Comparison of ENCODE assay signal across 25 mouse cellular contexts in genomic region chr6:99538194-99538941, GRCm38 (mm10). TPM values are rescaled to one million over a fixed set of nuclear protein-coding genes. Genes with fewer than 3 reads are reported as not detected.
DNase-seq lines count a peak whose midpoint lies in the region; ATAC-seq and TF ChIP-seq lines count a peak whose summit lies in the region.
"Had no signal": no experiment of that assay in that cellular context is flagged by ENCODE, and none has a peak within 500 bp of the region (broad histone marks: within the 10 kb centered on the region; RNA-seq: fewer than 3 reads in every experiment).

No protein-coding gene starts in this region.

- H3K27me3 ChIP-seq in lung, embryonic 14.5 days (ENCODE audit: insufficient read depth, low read length) = no peaks in the 10 kb centered on the region
- H3K27me3 ChIP-seq in stomach, embryonic 14.5 days (ENCODE audit: control insufficient read depth, insufficient read depth, low read length) = no peaks in the 10 kb centered on the region
- no peaks in the 10 kb centered on the region for H3K27me3 ChIP-seq in stomach, postnatal 0 days (ENCODE audit: control insufficient read depth, insufficient read depth, low read length)
- H3K27me3 ChIP-seq: CH12.LX; embryonic facial prominence, embryonic 15.5 days; heart, embryonic 12.5 days; hindbrain, embryonic 15.5 days; Patski had no signal

- peaks cover 11% of the 10 kb centered on the region; the same call in 1 of the 2 replicates for H3K4me1 ChIP-seq in lung, embryonic 14.5 days (ENCODE audit: insufficient read depth)
- H3K4me1 ChIP-seq in stomach, embryonic 14.5 days (ENCODE audit: control insufficient read depth, insufficient read depth, low read length) = peaks cover 3% of the 10 kb centered on the region; the same call in 1 of the 2 replicates
- H3K4me1 ChIP-seq in stomach, postnatal 0 days (replicated peaks; ENCODE audit: control insufficient read depth, insufficient read depth) = no peaks in the 10 kb centered on the region
- H3K4me1 ChIP-seq: forebrain, embryonic 10.5 days; heart, embryonic 12.5 days; hindbrain, embryonic 15.5 days had no signal

- no peak overlapping the region for H3K4me3 ChIP-seq in lung, embryonic 14.5 days (ENCODE audit: low read depth, low read length)
- no peak overlapping the region for H3K4me3 ChIP-seq in stomach, embryonic 14.5 days (ENCODE audit: low read depth, low read length)
- H3K4me3 ChIP-seq in stomach, postnatal 0 days (ENCODE audit: low read depth, low read length) = no peak overlapping the region
- H3K4me3 ChIP-seq: embryonic facial prominence, embryonic 15.5 days; erythroblast, embryonic 14.5 days; forebrain, embryonic 10.5 days; gastrocnemius, adult 2 months; heart, adult 2 months; heart, embryonic 12.5 days; hindbrain, embryonic 15.5 days had no signal

- peak; percentile 76 for DNase-seq in heart, adult 11 months
- DNase-seq in heart, adult 18-20 months = no peak
- DNase-seq in lung, embryonic 14.5 days = peak; percentile 58
- no peak for DNase-seq in lung, postnatal 4 days
- DNase-seq in stomach, postnatal 0 days (ENCODE audit: low spot score) = no peak
- no peak for DNase-seq in neural tube, embryonic 10.5 days (ENCODE audit: extremely low spot score, low spot score)
- DNase-seq in urinary bladder, adult 2 months (ENCODE audit: low spot score) = no peak
- DNase-seq: adrenal gland, postnatal 14 days; cerebellum, adult 11-12 months; cerebellum, adult 9-10 months; cerebellum, postnatal 36 days; gastrocnemius, adult 2 months; gastrocnemius, postnatal 25 days; heart, adult 2 months; heart, postnatal 36 days had no signal

- H3K27ac ChIP-seq in lung, embryonic 14.5 days (ENCODE audit: low read depth) = peak overlapping the region; percentile 39
- no peak overlapping the region; the same call in none of the 2 replicates for H3K27ac ChIP-seq in stomach, embryonic 14.5 days (ENCODE audit: low read length)
- no peak overlapping the region for H3K27ac ChIP-seq in stomach, postnatal 0 days (replicated peaks)
- H3K27ac ChIP-seq: embryonic facial prominence, embryonic 15.5 days; forebrain, embryonic 10.5 days; gastrocnemius, adult 2 months; heart, adult 2 months; hindbrain, embryonic 15.5 days had no signal

- 0 out of 2 replicates have a peak overlapping the region, but pooled peaks have one; percentile 2 for H3K4me2 ChIP-seq in lung, embryonic 14.5 days
- no peak overlapping the region for H3K4me2 ChIP-seq in stomach, embryonic 14.5 days (replicated peaks; ENCODE audit: low read depth, low read length)
- H3K4me2 ChIP-seq in stomach, postnatal 0 days (replicated peaks; ENCODE audit: low read depth) = no peak overlapping the region
- H3K4me2 ChIP-seq: embryonic facial prominence, embryonic 15.5 days; heart, embryonic 12.5 days; hindbrain, embryonic 15.5 days had no signal

- H3K9ac ChIP-seq in lung, embryonic 14.5 days = no peak overlapping the region
- H3K9ac ChIP-seq in stomach, embryonic 14.5 days (replicated peaks; ENCODE audit: low read depth, low read length) = no peak overlapping the region
- H3K9ac ChIP-seq in stomach, postnatal 0 days (ENCODE audit: low read length) = no peak overlapping the region
- H3K9ac ChIP-seq: embryonic facial prominence, embryonic 15.5 days; heart, embryonic 12.5 days; hindbrain, embryonic 15.5 days had no signal

- TF ChIP-seq CTCF in lung, embryonic 14.5 days (IDR thresholded peaks at IDR 0.05; ENCODE audit: low read depth) = no peak; the same call in 1 of the 2 replicates
- TF ChIP-seq CTCF in stomach, postnatal 0 days (IDR thresholded peaks at IDR 0.05; ENCODE audit: low read depth) = no peak

- WGBS in lung, embryonic 14.5 days = 46% methylated on average over 17 of the region's 17 CpGs
- WGBS in stomach, embryonic 14.5 days = 55% methylated on average over 17 of the region's 17 CpGs
- 48% methylated on average over 17 of the region's 17 CpGs for WGBS in stomach, postnatal 0 days

- H3K36me3 ChIP-seq in lung, embryonic 14.5 days (ENCODE audit: insufficient read depth) = no peaks in the 10 kb centered on the region
- H3K36me3 ChIP-seq in stomach, embryonic 14.5 days (ENCODE audit: control insufficient read depth, insufficient read depth, low read length) = no peaks in the 10 kb centered on the region
- H3K36me3 ChIP-seq in stomach, postnatal 0 days (ENCODE audit: control insufficient read depth, insufficient read depth, low read length) = no peaks in the 10 kb centered on the region
- H3K36me3 ChIP-seq: embryonic facial prominence, embryonic 15.5 days; forebrain, embryonic 10.5 days; heart, embryonic 12.5 days; hindbrain, embryonic 15.5 days had no signal

- ATAC-seq in lung, embryonic 14.5 days (ENCODE audit: insufficient read depth) = peak; percentile 60
- ATAC-seq in stomach, embryonic 14.5 days (ENCODE audit: insufficient number of reproducible peaks, insufficient read depth, low FRiP score, low read depth) = peak; percentile 33; the same call in 1 of the 2 replicates
- ATAC-seq in stomach, postnatal 0 days (ENCODE audit: low FRiP score, low TSS enrichment) = no peak
- ATAC-seq: activated CD4-positive, CD25-positive, alpha-beta regulatory T cell, adult 4 months; forebrain, embryonic 14.5 days; Patski had no signal

- no peak for TF ChIP-seq EP300 in stomach, postnatal 0 days (optimal IDR thresholded peaks at IDR 0.05)

- H3K9me3 ChIP-seq in lung, embryonic 14.5 days (ENCODE audit: low read depth, low read length) = no peaks in the 10 kb centered on the region
- H3K9me3 ChIP-seq in stomach, embryonic 14.5 days (ENCODE audit: control insufficient read depth, low read depth, low read length) = no peaks in the 10 kb centered on the region
- no peaks in the 10 kb centered on the region for H3K9me3 ChIP-seq in stomach, postnatal 0 days (ENCODE audit: control insufficient read depth, low read length)
- H3K9me3 ChIP-seq: embryonic facial prominence, embryonic 15.5 days; forebrain, embryonic 10.5 days; heart, embryonic 12.5 days; hindbrain, embryonic 15.5 days had no signal

RNA-seq across cellular contexts. Expression of gene Foxp1, which starts 15.8 kb away (rescaled TPM):
- 10 to 100 TPM; 29.4 to 32.8 TPM for total RNA-seq in heart, adult 18-20 months (2021)
- 111 and 114 TPM in 2 replicates for polyA plus RNA-seq in lung, embryonic 14.5 days (2014; fragmentation: Nextera tagmentation; extraction: Ambion mirVana)
- 190 TPM in 2 replicates for polyA plus RNA-seq in stomach, embryonic 14.5 days (2014; fragmentation: Nextera tagmentation; extraction: Ambion mirVana)
- 68.9 and 74.5 TPM in 2 replicates for polyA plus RNA-seq in stomach, postnatal 0 days (2015; fragmentation: Nextera tagmentation; extraction: Ambion mirVana)
- polyA plus RNA-seq in urinary bladder, adult 2 months (2012; rRNA removed) = 46.5 and 67.6 TPM in 2 replicates

Comparison
In these comparisons a context has a peak if more than half of its experiments do, and no peak if none do; other contexts are left out.
1. DNase-seq: peak in heart, adult 11 months (single experiment) and lung, embryonic 14.5 days (single experiment); none in heart, adult 18-20 months (0 of 2), lung, postnatal 4 days (0 of 2), stomach, postnatal 0 days (single experiment), neural tube, embryonic 10.5 days (single experiment) and urinary bladder, adult 2 months (single experiment).